Mouse (Mus musculus): ENCODE measurements around the gene Mael. TPM values are rescaled to one million over a fixed set of nuclear protein-coding genes. Genes with fewer than 3 reads are reported as not detected.

Gene Mael
- polyA plus RNA-seq, 1 experiment = not detected

DNA sequence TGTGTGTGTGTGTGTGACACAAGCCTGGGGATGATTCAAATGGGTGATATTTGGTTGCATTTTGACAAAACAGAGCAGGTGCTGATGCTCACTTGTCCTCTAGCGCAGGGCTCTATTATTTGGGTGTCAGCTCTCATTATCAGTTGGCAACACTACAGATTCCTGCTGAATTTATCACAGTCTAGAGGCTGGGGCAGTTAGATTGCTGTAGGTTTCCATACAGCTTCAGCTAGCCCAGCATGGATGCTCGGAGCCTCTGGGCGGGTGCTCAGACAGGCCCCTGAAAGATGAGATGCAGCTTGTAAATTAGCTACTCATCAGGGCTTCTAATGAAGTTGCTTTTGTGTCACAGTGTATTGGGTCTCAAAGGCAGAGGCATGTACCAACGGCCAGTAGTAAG is 71.1 kb downstream of the Mael start:
- Histone ChIP-seq H3K79me3 (ENCODE audit: low read depth) (no peaks in the 10 kb centered on the region), H3K27me3 (ENCODE audit: control insufficient read depth, insufficient read depth, insufficient read length) (peaks cover 12% of the 10 kb centered on the region), H3ac (ENCODE audit: control insufficient read depth, insufficient read length, low read depth) (no peak overlapping the region), H3K4me3 (ENCODE audit: insufficient read depth, poor library complexity, severe bottlenecking) (no peak overlapping the region), H3K36me3 (ENCODE audit: control insufficient read depth, insufficient read depth) (no peaks in the 10 kb centered on the region), H3K79me2 (ENCODE audit: control insufficient read depth, insufficient read depth) (no peaks in the 10 kb centered on the region)
- no peak for TF ChIP-seq CEBPB (IDR thresholded peaks at IDR 0.05; ENCODE audit: low read depth)
- TF ChIP-seq MYOG (IDR thresholded peaks at IDR 0.05; ENCODE audit: control insufficient read depth, extremely low read depth, insufficient read length) = no peak
- TF ChIP-seq CTCF (IDR thresholded peaks at IDR 0.05; ENCODE audit: control insufficient read depth, insufficient read depth, insufficient read length) = no peak
- no peak for TF ChIP-seq FOSL1 (IDR thresholded peaks at IDR 0.05; ENCODE audit: insufficient read depth, low read length, poor library complexity, severe bottlenecking)
- TF ChIP-seq USF1 (IDR thresholded peaks at IDR 0.05; ENCODE audit: low read depth) = no peak
- no peak for TF ChIP-seq MYOD1 (IDR thresholded peaks at IDR 0.05; ENCODE audit: control insufficient read depth, insufficient read length, low read depth)

- H3K79me2 ChIP-seq (ENCODE audit: control insufficient read depth, insufficient read depth) = no peaks in the 10 kb centered on the region
- no peak overlapping the region for H3ac ChIP-seq (ENCODE audit: control insufficient read depth, insufficient read length, low read depth)
- no peaks in the 10 kb centered on the region for H3K79me3 ChIP-seq (ENCODE audit: low read depth)
- no peaks in the 10 kb centered on the region for H3K36me3 ChIP-seq (ENCODE audit: control insufficient read depth, insufficient read depth)
- peaks cover 8% of the 10 kb centered on the region for H3K27me3 ChIP-seq (ENCODE audit: control insufficient read depth, insufficient read depth, insufficient read length)
- TF ChIP-seq CTCF (IDR thresholded peaks at IDR 0.05; ENCODE audit: control insufficient read depth, insufficient read depth, insufficient read length) (no peak), MAX (IDR thresholded peaks at IDR 0.05) (no peak), MYOD1 (IDR thresholded peaks at IDR 0.05; ENCODE audit: control insufficient read depth, insufficient read length, low read depth) (no peak), FOSL1 (IDR thresholded peaks at IDR 0.05; ENCODE audit: insufficient read depth, low read length, poor library complexity, severe bottlenecking) (no peak), MYOG (IDR thresholded peaks at IDR 0.05; ENCODE audit: control insufficient read depth, extremely low read depth, insufficient read length) (no peak), USF1 (IDR thresholded peaks at IDR 0.05; ENCODE audit: low read depth) (no peak), CEBPB (IDR thresholded peaks at IDR 0.05; ENCODE audit: low read depth) (no peak)
- H3K4me3 ChIP-seq (ENCODE audit: insufficient read depth, poor library complexity, severe bottlenecking) = no peak overlapping the region
Measured at GRCm38 (mm10) chr1:166165159-166165558, 73.4 kb downstream of the Mael start.

DNA sequence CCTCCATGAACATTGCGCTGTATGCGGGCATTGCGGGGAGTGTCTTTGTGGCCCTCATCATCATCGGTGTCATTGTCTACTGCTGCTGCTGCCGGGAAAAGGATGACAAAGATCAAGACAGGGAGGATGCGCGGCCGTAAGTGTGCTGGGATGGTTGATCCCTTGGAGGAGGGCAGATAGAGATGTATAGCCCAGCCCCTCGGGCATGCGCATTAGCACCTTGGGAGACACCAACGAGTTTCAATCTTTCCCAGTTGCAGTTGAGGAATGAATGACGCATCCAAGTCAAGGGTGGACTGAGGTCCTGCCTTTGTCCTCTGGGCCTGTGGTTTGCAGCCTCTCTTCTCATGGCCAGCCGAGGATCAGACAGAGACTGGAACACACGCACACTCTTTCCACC is 74.0 kb downstream of the Mael start:
- peaks cover 8% of the 10 kb centered on the region for H3K27me3 ChIP-seq (ENCODE audit: control insufficient read depth, insufficient read depth, insufficient read length)
- TF ChIP-seq FOSL1 (IDR thresholded peaks at IDR 0.05; ENCODE audit: insufficient read depth, low read length, poor library complexity, severe bottlenecking) = no peak
- no peak for TF ChIP-seq CEBPB (IDR thresholded peaks at IDR 0.05; ENCODE audit: low read depth)
- TF ChIP-seq MAX (IDR thresholded peaks at IDR 0.05) = no peak
- no peak for TF ChIP-seq MYOG (IDR thresholded peaks at IDR 0.05; ENCODE audit: control insufficient read depth, extremely low read depth, insufficient read length)
- TF ChIP-seq USF1 (IDR thresholded peaks at IDR 0.05; ENCODE audit: low read depth) = no peak
- TF ChIP-seq CTCF (IDR thresholded peaks at IDR 0.05; ENCODE audit: control insufficient read depth, insufficient read depth, insufficient read length) = no peak
- no peak for TF ChIP-seq MYOD1 (IDR thresholded peaks at IDR 0.05; ENCODE audit: control insufficient read depth, insufficient read length, low read depth)
- H3ac ChIP-seq (ENCODE audit: control insufficient read depth, insufficient read length, low read depth) = no peak overlapping the region
- no peaks in the 10 kb centered on the region for H3K79me2 ChIP-seq (ENCODE audit: control insufficient read depth, insufficient read depth)
- H3K4me3 ChIP-seq (ENCODE audit: insufficient read depth, poor library complexity, severe bottlenecking) = no peak overlapping the region
- no peaks in the 10 kb centered on the region for H3K79me3 ChIP-seq (ENCODE audit: low read depth)
- no peaks in the 10 kb centered on the region for H3K36me3 ChIP-seq (ENCODE audit: control insufficient read depth, insufficient read depth)

GRCm38 (mm10) chr1:166160569-166161445 is 77.7 kb downstream of the Mael start:
- TF ChIP-seq USF1 (IDR thresholded peaks at IDR 0.05; ENCODE audit: low read depth) (no peak), CTCF (IDR thresholded peaks at IDR 0.05; ENCODE audit: control insufficient read depth, insufficient read depth, insufficient read length) (peak; percentile 68)
- no peak overlapping the region for H3K4me3 ChIP-seq (ENCODE audit: insufficient read depth, poor library complexity, severe bottlenecking)
- no peaks in the 10 kb centered on the region for H3K79me3 ChIP-seq (ENCODE audit: low read depth)
- H3K27me3 ChIP-seq (ENCODE audit: control insufficient read depth, insufficient read depth, insufficient read length) = peaks cover 14% of the 10 kb centered on the region
- H3K36me3 ChIP-seq (ENCODE audit: control insufficient read depth, insufficient read depth) = no peaks in the 10 kb centered on the region
- no peak overlapping the region for H3ac ChIP-seq (ENCODE audit: control insufficient read depth, insufficient read length, low read depth)
- no peaks in the 10 kb centered on the region for H3K79me2 ChIP-seq (ENCODE audit: control insufficient read depth, insufficient read depth)

DNA sequence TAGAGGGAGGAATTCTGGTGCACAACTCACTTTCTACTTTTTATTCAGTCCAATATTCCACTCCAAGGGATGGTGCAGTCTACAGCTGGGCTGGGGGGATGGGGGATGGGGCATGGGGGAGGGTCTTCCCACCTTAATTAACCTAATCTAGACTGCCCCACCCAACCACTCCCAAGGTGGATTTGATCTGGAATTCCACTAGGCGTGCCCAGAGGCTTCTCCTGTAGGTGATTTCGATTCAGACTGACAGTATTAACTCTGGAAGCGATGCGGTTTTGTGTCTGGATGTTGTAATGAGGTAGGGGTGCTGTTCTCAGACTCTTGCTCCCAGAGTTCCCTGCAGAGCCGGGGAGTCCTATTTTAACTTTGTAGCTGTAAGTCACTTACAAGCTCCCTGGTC is 78.4 kb downstream of the Mael start:
- Histone ChIP-seq H3K79me2 (ENCODE audit: control insufficient read depth, insufficient read depth) (no peaks in the 10 kb centered on the region), H3ac (ENCODE audit: control insufficient read depth, insufficient read length, low read depth) (no peak overlapping the region), H3K36me3 (ENCODE audit: control insufficient read depth, insufficient read depth) (no peaks in the 10 kb centered on the region), H3K4me3 (ENCODE audit: insufficient read depth, poor library complexity, severe bottlenecking) (no peak overlapping the region), H3K79me3 (ENCODE audit: low read depth) (no peaks in the 10 kb centered on the region), H3K27me3 (ENCODE audit: control insufficient read depth, insufficient read depth, insufficient read length) (peaks cover 20% of the 10 kb centered on the region)
- TF ChIP-seq MYOG (IDR thresholded peaks at IDR 0.05; ENCODE audit: control insufficient read depth, extremely low read depth, insufficient read length) (no peak), CEBPB (IDR thresholded peaks at IDR 0.05; ENCODE audit: low read depth) (no peak), FOSL1 (IDR thresholded peaks at IDR 0.05; ENCODE audit: insufficient read depth, low read length, poor library complexity, severe bottlenecking) (no peak), MAX (IDR thresholded peaks at IDR 0.05) (no peak), CTCF (IDR thresholded peaks at IDR 0.05; ENCODE audit: control insufficient read depth, insufficient read depth, insufficient read length) (no peak), USF1 (IDR thresholded peaks at IDR 0.05; ENCODE audit: low read depth) (no peak), MYOD1 (IDR thresholded peaks at IDR 0.05; ENCODE audit: control insufficient read depth, insufficient read length, low read depth) (no peak)

All from C2C12 (cell line).